Mouse (Mus musculus): Measurements from ENCODE around the gene Pcif1.

- no peak for TF ChIP-seq TCF12 (IDR thresholded peaks at IDR 0.05; ENCODE audit: insufficient read depth, poor library complexity, severe bottlenecking)
- no peak for TF ChIP-seq POLR2A (IDR thresholded peaks at IDR 0.05; ENCODE audit: insufficient read length, low read depth)
- no peak for TF ChIP-seq MAX (IDR thresholded peaks at IDR 0.05; ENCODE audit: low read depth)
- TF ChIP-seq E2F4 (IDR thresholded peaks at IDR 0.05; ENCODE audit: insufficient read depth): no peak
- TF ChIP-seq MYOD1 (IDR thresholded peaks at IDR 0.05; ENCODE audit: control insufficient read depth in 1 of 3, insufficient read length in 2 of 3, low read depth in 2 of 3): no peak
- TF ChIP-seq USF1 (IDR thresholded peaks at IDR 0.05; ENCODE audit: low read depth): no peak
- TF ChIP-seq MYOG (IDR thresholded peaks at IDR 0.05; ENCODE audit: control insufficient read depth in 1 of 3, insufficient read depth in 1 of 3, insufficient read length in 2 of 3, low read depth in 2 of 3): no peak
- TF ChIP-seq CEBPB (IDR thresholded peaks at IDR 0.05; ENCODE audit: insufficient read depth, poor library complexity, severe bottlenecking): no peak
Measured at GRCm38 (mm10) chr2:164835164-164835563, 43.9 kb upstream of the Pcif1 start.
